Mouse (Mus musculus) liver, embryonic 14.5 days (tissue): ENCODE data around the gene Mybpc2.

Source experiments
- CTCF ChIP-seq: IDR thresholded peaks from 2 replicates; pipeline ENCODE4 v1.5.1; 2016; ENCODE audit warnings: antibody characterized with exemption, low read depth, control low read depth
- EP300 ChIP-seq: IDR thresholded peaks from 2 replicates; pipeline ENCODE4 v1.6.1; 2016; ENCODE audit warnings: antibody characterized with exemption, low read depth

DNA sequence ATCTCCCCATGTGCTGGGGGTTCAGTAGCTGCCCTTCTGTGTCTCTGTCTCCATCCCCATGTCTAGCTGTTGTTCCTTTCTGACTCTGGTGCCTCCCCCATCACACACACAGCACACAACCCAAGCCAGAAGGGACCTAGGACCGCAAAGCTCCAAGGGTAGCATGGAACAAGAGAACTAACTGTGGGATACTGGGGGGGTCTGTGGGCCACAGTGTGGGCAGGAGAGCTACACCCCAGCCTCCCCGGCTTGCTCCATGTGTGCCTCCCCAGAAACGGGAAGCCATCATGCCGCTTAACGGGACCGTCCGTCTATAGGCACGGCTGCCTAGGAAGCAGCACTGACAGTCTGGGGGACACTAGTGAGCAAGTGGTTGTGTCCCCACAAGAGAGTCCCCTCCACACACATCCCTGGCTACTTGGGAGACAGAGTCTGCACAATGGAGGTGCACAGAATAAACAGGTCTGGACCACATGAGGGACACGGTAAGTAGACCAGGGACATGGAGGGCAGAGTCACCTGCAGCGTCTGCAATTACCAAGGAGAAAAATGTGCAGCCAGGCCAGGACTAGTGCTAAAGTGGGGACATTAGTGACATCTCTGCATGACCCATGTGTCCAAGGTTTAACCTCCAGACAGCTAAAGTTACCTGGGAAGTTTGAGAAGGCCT lies 60.8 kb downstream of the Mybpc2 start:
- TF ChIP-seq CTCF (no peak), EP300 (no peak)
